Mouse (Mus musculus) gastrocnemius, postnatal 25 days (tissue): ENCODE measurements around the gene Ctsr. TPM values are rescaled to one million over a fixed set of nuclear protein-coding genes. Genes with fewer than 3 reads are reported as not detected.
"Not testable (repeated sequence)": the region's sequence is repeated elsewhere in the genome, so short reads cannot be mapped to it uniquely, and the experiment has no call there.

ENCODE experiments used
- DNase-seq: peaks from one replicate; pipeline ENCODE4 v3.0.0; 2022
- long read RNA-seq, 2 experiments: library from polyadenylated mRNA; stranded (forward); transcript quantifications; one replicate each; pipeline ENCODE4 v2.0.0; 2021
- total RNA-seq, 2 experiments: library from RNA; stranded (reverse); gene quantifications; 1 replicate in 1 of 2; 2 replicates in 1 of 2; pipeline ENCODE4 v1.2.3; 2021

Ctsr gene
- not detected for total RNA-seq
- long read RNA-seq, experiment 1 = 0 reads
- long read RNA-seq, experiment 2 = 0 reads

GRCm38 (mm10) chr13:61164156-61164555, at the start of gene Ctsr:
Gene Ctsr, minus strand, starts transcription at chr13:61164256.
- DNase-seq = no peak

GRCm38 (mm10) chr13:61203310-61203709, 39.3 kb upstream of the Ctsr start, which contains the start of gene Cts6:
Gene Cts6, minus strand, starts transcription at chr13:61203410.
- DNase-seq = no peak

GRCm38 (mm10) chr13:61185151-61185933, 21.3 kb upstream of the Ctsr start:
- not testable (repeated sequence) for DNase-seq

- DNase-seq = no peak
These were observed 566 bp upstream of the Ctsr start for GRCm38 (mm10) chr13:61164622-61165021.

Other genes with a start within 250 kb of the Ctsr start
- not detected for gene Gm49393, start 228.7 kb downstream of the Ctsr start, total RNA-seq
- gene Gm49391, start 227.7 kb downstream of the Ctsr start, total RNA-seq = 1 to 10 TPM in 1 of 2 experiments, under 1 TPM in 1; 0.87 to 1.1 TPM
- gene Ctla2a, start 227.6 kb downstream of the Ctsr start, total RNA-seq = 10 to 100 TPM; 18.1 to 40.9 TPM
- gene Tpbpa, start 222.3 kb downstream of the Ctsr start, total RNA-seq = not detected
- not detected for gene Ctsj, start 158.3 kb downstream of the Ctsr start, total RNA-seq
- gene Ctsq, start 123.6 kb downstream of the Ctsr start, total RNA-seq = not detected
- gene Cts6, start 39.2 kb upstream of the Ctsr start, total RNA-seq = not detected
- gene Cts8, start 91.1 kb upstream of the Ctsr start, total RNA-seq = not detected
- not detected for gene Gm49398, start 124.6 kb upstream of the Ctsr start, total RNA-seq
- gene Cts7, start 193.9 kb upstream of the Ctsr start, total RNA-seq = not detected